Mouse (Mus musculus): ENCODE data around the gene Mphosph9. TPM values are rescaled to one million over a fixed set of nuclear protein-coding genes. Genes with fewer than 3 reads are reported as not detected.

The Mphosph9 gene
- polyA plus RNA-seq, 1 experiment from 2014 or later: 18.8 TPM

Other genes with a start within 250 kb of the Mphosph9 start
- gene Abcb9, start 232.2 kb downstream of the Mphosph9 start, polyA plus RNA-seq (2016; fragmentation: Nextera tagmentation; extraction: Ambion mirVana): 0.66 and 1.5 TPM in 2 replicates
- 13.9 and 18.5 TPM in 2 replicates for gene Ogfod2, start 215.7 kb downstream of the Mphosph9 start, polyA plus RNA-seq (2016; fragmentation: Nextera tagmentation; extraction: Ambion mirVana)
- 117 and 127 TPM in 2 replicates for gene Arl6ip4, start 211.9 kb downstream of the Mphosph9 start, polyA plus RNA-seq (2016; fragmentation: Nextera tagmentation; extraction: Ambion mirVana)
- 3.1 and 3.6 TPM in 2 replicates for gene Pitpnm2, start 78.2 kb downstream of the Mphosph9 start, polyA plus RNA-seq (2016; fragmentation: Nextera tagmentation; extraction: Ambion mirVana)
- 15.8 and 17.2 TPM in 2 replicates for gene 2810006K23Rik, start 117 bp upstream of the Mphosph9 start, polyA plus RNA-seq (2016; fragmentation: Nextera tagmentation; extraction: Ambion mirVana)
- gene Cdk2ap1, start 35.1 kb upstream of the Mphosph9 start, polyA plus RNA-seq (2016; fragmentation: Nextera tagmentation; extraction: Ambion mirVana): 68.4 and 218 TPM in 2 replicates
- gene Sbno1, start 98.0 kb upstream of the Mphosph9 start, polyA plus RNA-seq (2016; fragmentation: Nextera tagmentation; extraction: Ambion mirVana): 89.0 and 109 TPM in 2 replicates
- 49.8 and 60.6 TPM in 2 replicates for gene Kmt5a, start 112.0 kb upstream of the Mphosph9 start, polyA plus RNA-seq (2016; fragmentation: Nextera tagmentation; extraction: Ambion mirVana)
- gene Rilpl2, start 150.4 kb upstream of the Mphosph9 start, polyA plus RNA-seq (2016; fragmentation: Nextera tagmentation; extraction: Ambion mirVana): 28.3 and 31.4 TPM in 2 replicates
- gene Snrnp35, start 155.2 kb upstream of the Mphosph9 start, polyA plus RNA-seq (2016; fragmentation: Nextera tagmentation; extraction: Ambion mirVana): 27.0 and 30.5 TPM in 2 replicates
- 27.5 and 31.5 TPM in 2 replicates for gene Rilpl1, start 203.4 kb upstream of the Mphosph9 start, polyA plus RNA-seq (2016; fragmentation: Nextera tagmentation; extraction: Ambion mirVana)
- 484 and 497 TPM in 2 replicates for gene Tmed2, start 212.7 kb upstream of the Mphosph9 start, polyA plus RNA-seq (2016; fragmentation: Nextera tagmentation; extraction: Ambion mirVana)
- gene Ddx55, start 224.9 kb upstream of the Mphosph9 start, polyA plus RNA-seq (2016; fragmentation: Nextera tagmentation; extraction: Ambion mirVana): 18.5 and 19.9 TPM in 2 replicates

Measured in limb, embryonic 12.5 days (tissue).